Mouse (Mus musculus) lung, postnatal 10 days (tissue): ENCODE results near the gene Gdpd1.
A peak's percentile ranks its signal among the peaks of the same experiment; 100 is the strongest.
"Not testable (repeated sequence)": the region's sequence is repeated elsewhere in the genome, so short reads cannot be mapped to it uniquely, and the experiment has no call there.

Source experiments
- DNase-seq: peaks from one replicate; pipeline ENCODE4 v3.0.0; 2021

The Gdpd1 gene

GRCm38 (mm10) chr11:87025351-87025750, 48.5 kb downstream of the Gdpd1 start:
- peak; percentile 53 for DNase-seq

- DNase-seq, result not testable (repeated sequence)
Observed at GRCm38 (mm10) chr11:87023240-87023639, 50.6 kb downstream of the Gdpd1 start.

DNA sequence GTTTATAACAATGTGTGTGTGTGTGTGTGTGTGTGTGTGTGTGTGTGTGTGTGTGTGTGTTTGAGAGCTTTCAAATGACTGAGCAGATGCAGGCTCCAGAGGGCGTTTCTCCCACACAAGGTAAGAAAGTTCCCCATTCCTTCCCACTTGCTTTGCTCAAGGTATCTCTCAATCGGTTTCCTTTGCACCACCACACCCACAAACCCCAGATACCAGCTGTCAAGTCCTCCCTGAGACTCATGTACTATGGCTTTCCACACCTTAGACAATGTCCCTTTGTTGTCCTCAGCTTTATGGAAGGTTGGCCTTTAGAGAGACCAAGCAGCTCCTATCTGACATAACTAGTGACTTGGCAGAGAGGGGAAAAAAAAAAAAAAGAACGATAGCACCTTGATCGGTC, 51.1 kb downstream of the Gdpd1 start:
- DNase-seq, result no peak

- DNase-seq, result no peak
Observed at GRCm38 (mm10) chr11:87021551-87021950, 52.3 kb downstream of the Gdpd1 start.

DNA sequence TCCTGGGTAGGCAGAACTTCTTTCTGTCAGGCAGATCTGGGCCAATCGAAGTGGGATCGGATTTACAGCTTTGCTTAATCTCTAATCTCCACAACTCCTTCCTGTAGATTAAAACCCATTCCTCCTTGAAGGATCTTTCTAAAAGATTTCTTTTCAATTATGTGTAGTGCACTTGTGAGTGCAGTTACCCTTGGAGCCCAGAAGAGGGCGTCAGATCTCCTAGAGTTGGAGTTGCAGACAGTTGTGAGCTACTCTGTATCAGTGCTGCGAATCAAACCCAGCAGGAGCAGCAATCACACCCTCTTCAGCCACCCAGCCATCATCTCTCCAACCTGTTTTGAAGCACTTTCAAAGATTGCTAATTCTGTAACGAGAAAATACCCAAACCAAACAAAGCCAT, 53.4 kb downstream of the Gdpd1 start:
- DNase-seq, result no peak

DNA sequence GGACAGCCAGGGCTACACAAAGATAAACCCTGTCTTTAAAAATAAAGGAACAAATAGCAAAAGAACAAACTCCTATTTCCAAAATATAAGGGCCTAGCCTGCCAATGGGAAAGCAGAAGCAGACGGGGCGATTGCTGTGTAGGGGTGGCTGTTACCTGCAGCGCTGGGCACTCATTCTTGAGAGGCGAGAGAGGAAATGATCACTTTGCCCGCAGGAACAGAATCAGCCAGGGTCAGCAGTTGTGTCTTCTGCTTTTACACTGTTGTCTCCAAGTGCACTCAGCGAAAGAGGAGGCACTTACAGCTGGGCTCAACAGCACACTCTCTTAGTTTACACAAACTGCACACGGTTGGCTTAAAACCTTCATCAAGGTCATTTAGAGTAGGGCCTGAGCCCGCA, 54.4 kb downstream of the Gdpd1 start:
- no peak for DNase-seq

DNA sequence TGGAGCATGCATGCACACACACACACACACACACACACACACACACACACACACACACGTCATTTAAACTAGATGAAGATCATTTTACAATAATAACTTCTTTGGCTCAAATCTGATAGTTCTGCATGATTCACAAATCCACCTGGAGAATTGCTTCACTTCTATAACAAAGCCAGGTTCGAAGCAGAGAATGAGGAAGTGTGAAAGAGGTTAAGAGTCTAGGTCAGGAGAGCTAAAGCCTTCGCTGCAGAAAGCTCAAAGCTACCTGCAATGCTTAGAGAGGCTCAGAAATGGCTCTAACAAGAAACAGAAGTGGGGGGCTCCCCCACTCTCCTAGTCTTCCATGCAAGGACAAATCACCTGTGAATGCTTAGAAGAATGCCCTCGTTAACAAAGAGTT, 55.8 kb downstream of the Gdpd1 start:
- DNase-seq, result no peak

GRCm38 (mm10) chr11:87015691-87016090, 58.2 kb downstream of the Gdpd1 start:
- peak; percentile 62 for DNase-seq

GRCm38 (mm10) chr11:87010476-87010875, 63.4 kb downstream of the Gdpd1 start:
- DNase-seq, result peak; percentile 84

DNA sequence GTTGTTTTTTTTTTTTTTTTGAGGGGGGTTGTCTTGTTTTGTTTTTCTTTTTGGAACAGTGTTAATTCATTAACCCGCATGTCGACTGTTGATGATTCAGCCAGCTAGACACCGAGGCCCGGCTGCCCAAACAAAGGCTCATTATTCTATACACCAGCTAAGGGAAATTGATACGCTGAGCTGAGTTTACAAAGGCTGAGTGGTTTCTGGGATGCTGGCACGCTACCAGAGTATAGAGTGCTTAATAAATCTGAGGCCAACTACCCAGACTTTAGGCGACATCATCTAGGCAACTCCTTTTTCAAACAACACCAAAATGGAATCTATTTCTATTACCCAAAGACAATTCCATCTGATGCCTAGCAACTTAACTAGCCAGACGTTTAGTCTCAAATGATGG, 66.5 kb downstream of the Gdpd1 start:
- DNase-seq, result no peak

- peak; percentile 62 for DNase-seq
Observed at GRCm38 (mm10) chr11:87004960-87005755, 68.7 kb downstream of the Gdpd1 start.

DNA sequence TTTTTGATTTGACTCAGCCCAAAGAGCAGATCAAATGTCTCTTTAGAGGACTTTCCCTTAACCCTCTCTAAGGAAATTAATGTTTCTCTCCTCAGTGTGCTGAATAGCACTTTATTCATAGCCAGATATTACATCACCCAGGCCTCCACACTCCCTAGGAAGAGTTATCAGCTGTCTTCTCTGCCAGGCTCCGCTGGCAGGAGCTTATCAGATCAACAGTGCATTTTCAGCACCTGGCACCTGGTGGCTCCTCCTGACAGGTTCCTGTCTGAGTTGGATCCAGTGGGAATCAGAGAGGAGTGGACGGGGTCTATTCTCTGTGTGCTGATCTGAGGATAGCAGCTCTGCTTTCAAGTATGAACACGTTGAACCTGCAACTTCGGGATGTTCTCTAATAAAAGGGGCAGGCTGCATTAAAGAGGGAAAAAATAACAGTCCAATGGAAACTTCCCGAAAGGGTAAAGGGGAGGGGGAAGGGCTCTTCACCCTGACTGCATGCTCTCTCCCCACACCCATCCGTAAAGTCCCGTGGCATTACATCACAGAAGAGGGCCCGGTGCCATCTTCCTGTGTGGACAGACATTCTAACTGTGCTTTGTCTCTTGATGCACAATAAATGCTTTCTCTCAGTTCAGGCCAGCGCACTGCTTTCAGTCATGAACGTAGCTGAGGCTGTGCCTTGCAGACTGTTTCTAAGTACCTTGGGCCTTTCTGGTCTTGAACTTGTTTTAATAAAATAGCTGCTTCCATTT, 71.6 kb downstream of the Gdpd1 start:
- DNase-seq, result peak; percentile 70

GRCm38 (mm10) chr11:87001217-87001616, 72.6 kb downstream of the Gdpd1 start:
- DNase-seq, result no peak

DNA sequence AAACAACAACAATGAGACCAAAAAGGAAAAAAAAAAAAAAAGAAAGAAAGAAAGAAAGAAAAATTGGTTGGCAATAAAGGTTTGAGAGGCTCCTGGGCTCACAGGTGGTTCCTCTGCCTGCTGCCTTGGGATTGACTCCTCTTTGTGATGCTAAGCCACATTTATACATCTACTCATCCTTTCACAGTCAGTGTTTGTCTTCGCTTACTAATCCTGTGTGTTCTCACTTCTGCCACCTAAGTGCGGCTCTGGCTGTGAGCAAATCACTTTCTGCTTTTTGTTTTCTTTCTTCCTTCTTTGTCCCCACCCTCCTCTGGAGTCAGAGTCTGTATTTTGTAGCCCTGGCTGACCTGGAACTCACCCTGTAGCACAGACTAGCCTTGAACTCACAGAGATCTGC, 77.6 kb downstream of the Gdpd1 start:
- DNase-seq, result no peak

DNA sequence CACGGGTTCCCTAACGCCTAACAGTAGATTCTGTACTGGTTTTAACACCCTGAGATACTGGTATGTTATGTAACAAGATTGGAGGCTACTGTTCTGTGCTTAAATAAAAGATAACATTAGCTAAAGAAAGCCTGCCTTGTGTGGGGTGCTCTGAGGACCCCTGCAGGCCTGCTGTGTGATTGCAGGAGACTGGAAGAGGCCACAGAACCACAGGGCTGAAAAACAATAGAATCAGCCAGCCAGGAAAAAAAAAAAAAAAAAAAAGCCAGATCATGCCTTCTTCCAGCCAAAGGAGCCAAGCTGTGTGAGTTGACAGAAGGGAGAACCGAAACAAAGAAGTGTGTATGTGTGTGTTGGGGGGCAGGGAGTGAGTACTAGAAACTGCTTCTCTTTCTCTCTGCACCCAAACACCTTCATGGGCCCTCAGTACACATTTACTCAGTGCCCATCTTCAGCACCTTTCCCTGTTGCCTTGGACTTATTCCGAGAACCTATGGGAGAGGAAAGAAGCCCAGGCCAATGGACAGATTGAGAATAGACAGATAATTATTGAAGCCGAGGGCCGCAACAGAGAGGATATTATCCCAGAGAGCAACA, 78.1 kb downstream of the Gdpd1 start:
- peak; percentile 79 for DNase-seq

- no peak for DNase-seq
Observed at GRCm38 (mm10) chr11:86994791-86995624, 78.9 kb downstream of the Gdpd1 start.

GRCm38 (mm10) chr11:86994330-86994729, 79.5 kb downstream of the Gdpd1 start:
- DNase-seq, result no peak

DNA sequence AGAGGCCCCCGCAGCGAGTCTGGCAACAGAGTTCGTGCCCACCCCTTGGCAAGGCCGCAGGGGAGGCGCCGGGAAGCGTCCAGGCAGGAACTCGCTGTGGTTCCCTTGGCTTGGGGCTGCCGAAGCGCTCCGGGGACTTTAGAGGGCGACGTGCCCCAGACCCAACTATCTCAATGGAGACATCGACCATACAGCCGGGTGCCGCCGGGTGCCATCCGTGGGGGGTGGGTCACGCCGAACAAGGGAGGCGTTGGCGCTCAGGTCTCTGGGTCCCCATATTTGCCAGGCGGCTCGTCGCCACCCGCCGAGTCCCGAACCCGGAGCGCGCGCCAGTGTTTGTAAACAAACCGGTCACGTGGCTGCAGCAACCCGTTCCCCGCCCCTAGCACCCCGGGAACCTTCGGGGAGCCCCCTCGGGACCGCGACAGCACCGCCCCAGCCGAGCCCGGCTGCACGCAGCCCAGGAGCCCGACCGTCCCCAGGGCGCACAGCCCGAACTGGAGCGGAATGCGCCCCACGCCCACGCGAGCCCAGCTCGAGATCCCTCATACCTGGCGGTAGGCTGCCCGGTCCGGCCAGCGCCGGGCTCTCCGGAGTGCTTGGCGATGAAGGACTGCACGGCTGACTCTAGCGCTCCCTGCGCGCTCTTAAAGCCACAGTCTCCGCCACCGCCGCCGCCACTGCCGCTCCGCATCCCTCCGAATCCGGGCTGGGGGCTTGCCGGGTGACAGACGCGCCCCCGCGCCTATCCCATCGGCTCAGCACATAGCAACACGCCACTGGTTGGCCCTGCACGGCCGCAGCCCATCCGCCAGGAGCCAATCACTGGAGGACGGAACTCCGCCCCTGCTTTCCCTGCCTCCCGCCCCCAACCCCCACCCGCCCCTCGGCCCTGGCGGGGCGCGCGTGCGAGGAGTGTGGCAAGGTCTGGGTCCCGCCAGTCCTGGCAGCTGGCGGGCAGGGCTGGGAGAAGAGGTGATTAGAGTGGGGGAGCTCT, 80.5 kb downstream of the Gdpd1 start, which contains the start of gene Ypel2:
Gene Ypel2 (minus strand): TSS at position 667 of the 997 bp plus-strand sequence.
- peak; percentile 98 for DNase-seq

DNA sequence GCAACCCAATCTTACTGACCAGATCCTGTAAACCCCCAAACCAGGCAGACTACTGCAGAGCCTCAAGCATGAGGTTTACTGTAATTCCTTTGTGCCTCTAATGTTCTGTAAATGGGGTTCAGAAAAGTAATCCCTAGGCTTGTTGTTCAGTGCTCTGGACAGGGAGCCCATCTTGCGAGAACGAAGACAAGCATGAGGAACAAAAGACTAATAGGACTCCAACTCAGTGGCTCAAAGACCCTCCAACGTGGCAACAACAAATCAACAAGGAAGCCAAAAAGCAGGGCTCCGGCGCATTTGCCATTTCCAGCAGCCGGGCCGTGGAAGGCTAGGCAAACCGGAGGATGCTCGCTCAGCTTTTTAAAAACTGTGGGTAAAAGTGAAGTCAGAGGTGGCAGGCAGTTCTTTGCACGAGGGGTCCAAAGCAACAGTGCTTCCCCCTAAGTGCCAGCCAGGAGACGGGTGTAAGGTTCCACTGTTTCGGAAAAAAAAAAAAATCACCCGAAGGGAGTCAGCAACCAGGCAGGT, 81.3 kb downstream of the Gdpd1 start:
- no peak for DNase-seq

DNA sequence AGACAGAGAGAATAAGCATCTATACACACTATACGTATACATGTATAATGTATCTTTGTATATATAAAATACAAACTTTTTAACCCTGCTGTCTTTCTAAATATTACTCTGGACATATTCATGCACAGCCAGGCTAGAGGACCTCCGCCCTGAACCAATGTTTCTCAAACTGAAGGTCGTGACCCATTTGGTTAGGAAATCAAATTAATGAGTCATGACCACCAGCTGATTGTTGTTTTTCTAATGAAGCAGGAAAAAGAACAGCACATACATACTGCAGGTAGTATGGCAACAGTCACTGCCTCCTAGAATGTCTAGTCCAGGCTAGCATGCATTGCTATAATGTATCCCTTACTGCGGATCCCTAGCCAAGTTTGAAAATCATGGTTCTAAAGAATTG, 82.6 kb downstream of the Gdpd1 start:
- no peak for DNase-seq

DNA sequence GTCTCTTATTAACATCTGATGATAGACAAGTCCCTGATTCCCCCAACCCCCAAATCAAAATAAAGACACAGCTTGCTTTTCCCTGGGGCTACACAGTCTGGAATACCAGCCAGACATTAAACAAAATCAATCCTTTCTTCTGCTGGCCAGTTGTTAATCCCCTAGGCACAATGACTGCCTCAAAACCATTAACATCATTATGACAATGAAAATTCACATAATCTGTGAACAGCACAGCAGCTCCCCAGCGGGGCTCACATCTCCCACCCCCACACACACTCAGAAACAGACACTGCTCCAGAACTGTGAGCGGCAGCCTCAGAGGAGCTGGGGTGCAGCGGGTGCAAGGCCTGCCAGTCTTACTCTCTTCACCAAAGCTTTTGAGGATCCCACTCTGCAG, 83.6 kb downstream of the Gdpd1 start:
- DNase-seq, result no peak
